Mouse (Mus musculus): ENCODE results near the gene Poldip3.

The Poldip3 gene

DNA sequence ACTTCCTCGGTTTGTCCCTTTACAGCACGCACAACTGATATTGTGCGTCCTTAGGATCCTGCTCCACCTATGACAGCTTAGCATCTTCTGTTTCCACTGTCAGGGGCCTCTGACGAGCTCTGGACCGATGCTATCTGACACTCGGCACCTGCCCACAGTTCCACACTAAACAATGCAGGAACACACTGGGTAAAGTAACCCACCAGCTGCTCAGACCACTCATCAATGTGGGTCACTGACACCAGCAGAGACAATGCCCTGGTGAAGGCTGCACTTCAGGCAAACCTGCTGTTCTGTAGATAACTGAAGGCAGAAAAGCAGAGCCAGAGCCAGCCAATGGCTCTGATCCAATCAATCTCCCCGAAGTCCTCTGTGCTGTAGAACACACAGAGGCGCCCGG, 22.6 kb downstream of the Poldip3 start:
- in situ Hi-C loops (cut with MboI) = no loop called here

DNA sequence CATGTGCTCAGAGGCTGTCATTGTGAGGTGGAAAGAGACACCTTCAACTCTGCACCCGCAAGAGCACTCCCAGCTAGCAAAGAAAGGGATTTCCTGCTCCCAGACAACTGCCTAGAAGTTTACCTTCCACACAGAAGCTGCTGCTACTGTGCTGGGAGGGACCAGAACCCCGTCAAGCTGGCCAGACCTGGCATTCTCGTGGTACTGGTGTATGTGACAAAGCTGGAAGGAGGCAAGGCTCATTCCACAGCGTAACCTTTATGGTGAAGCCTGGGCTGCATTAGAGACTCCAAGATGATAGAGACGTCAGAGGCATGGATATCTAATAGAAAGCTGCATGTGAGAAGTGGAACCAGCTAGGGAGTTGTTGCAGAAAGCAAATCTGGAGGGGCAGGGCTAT, 24.6 kb downstream of the Poldip3 start:
- in situ Hi-C loops (cut with MboI) = no loop called here

DNA sequence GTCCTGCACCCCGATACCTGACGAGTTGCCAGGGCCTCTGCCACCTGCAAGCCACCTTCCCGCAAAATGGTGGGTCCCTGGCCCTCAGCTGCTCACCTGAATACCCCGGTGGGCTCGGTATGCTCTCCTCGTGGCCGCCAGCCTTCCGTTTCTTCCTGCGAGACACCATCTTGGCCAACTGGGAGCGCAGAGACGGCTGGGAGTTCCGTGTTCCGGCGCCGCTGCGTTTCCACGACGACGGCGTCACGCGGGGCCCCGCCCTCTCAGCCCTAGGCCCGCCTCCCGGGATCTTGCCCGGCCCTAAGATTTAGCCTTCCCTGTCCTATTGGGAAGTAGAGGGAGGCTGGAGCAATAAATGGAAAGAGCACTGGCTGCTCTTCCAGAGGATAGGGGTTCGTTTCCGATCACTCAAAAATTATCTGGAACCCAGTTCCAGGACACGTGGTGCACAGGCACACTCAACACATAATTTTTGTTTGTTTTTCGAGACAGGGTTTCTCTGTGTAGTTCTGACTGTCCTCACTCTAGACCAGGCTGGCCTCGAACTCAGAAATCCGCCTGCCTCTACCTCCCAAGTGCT, 26.5 kb downstream of the Poldip3 start, which contains the start of gene Rrp7a:
Gene Rrp7a (minus strand): TSS at position 236 of the 580 bp plus-strand sequence.
- in situ Hi-C loops (cut with MboI) = no loop called here

DNA sequence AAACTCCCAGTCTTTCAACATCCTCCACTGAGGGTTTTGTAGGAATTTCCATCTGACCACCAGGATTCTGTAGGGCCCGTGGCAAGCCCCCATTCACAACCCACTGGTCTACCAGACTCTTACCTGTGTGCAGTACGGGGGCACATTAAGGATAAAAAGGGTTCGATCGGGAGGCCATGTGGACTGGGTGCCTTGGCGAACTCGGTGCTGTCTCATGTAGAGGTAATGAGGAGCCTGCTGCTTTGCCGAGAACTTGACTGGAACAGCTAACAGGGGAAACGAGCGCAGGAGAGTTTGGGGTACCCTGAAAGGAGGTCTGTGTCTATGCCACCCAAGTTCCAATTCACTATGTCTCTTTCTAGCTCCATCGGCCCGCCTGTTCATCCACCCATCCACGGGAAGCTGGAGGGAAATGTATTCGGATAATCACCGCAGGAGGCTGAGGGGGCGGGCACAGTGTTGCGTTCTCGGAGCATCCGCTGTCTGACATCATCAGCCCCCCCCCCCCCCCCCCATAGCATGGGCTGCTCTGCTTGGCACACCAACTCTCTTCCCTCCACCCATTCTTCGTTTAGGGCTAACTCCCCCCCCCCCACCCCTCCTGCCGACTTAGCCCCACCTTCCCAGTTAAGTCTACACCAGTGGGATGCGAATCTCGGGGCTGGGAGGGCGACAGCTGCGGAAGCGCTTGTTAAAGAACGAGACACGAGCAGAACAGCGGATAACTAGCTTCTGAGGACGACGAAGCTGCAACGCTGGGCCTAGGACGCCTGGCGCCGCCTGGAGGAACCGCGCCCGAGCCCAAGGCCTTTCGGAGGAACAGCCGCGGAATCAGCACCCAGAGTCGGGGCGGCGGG, 27.2 kb downstream of the Poldip3 start:
- in situ Hi-C loops (cut with MboI) = no loop called here

DNA sequence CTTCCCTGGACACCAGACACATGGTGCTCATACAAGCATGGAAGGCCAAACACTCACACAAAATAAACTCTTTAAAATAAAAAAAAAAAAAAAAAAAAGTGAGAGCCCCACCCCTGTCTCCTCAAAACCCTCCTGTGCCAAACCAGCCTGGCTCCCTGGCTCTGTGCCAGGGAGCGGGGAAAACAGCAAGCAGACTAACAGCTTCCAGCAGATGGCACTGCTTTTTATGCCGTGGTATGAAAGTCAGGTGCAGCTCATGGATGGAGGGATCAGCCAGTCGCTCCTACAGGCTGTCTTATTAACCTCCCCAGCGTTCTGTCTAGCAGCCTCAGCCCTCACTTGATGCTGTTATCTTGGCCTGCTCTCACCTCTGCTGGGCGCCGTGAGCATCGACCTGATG, 30.8 kb downstream of the Poldip3 start:
- in situ Hi-C loops (cut with MboI) = no loop called here

DNA sequence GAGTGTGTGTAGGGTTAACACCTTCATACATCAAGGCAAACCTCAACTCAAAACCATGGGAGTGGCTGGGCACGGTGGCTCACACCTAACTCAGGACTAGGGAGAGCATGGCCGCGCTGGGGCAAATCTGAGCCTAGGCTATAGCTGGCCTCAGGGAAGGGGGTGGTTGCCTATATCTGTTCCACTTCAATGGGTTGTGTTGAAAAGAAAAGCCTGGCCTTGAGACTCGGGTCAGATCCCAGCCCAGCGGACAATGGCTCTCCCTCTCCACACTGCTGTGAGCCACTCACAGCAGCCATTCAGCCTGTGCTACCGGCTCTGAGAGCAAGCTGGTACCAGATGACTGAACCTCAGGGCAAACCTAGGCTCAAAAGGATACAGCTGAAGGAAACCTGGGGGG, 34.1 kb downstream of the Poldip3 start:
- in situ Hi-C loops (cut with MboI) = no loop called here

DNA sequence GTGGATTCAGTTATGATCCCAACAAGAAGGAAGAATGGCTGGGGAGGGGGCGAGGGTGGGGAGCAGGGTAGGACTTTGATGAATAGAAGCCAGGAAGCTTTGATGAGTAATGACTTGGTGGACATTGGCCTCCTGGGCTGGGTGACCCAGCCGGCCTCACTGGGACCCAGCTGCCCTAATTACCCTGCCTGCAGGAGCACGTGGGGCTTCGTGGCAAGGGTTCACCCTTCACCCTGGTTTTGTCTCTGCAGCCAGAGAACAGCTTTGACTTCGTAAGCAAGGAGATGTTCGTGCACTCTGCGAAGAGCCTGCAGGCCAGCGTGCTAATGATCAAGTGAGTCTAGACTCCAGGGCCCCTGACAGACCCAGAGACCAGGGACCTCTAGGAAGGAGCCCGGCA, 35.1 kb downstream of the Poldip3 start:
- in situ Hi-C loops (cut with MboI) = no loop called here

DNA sequence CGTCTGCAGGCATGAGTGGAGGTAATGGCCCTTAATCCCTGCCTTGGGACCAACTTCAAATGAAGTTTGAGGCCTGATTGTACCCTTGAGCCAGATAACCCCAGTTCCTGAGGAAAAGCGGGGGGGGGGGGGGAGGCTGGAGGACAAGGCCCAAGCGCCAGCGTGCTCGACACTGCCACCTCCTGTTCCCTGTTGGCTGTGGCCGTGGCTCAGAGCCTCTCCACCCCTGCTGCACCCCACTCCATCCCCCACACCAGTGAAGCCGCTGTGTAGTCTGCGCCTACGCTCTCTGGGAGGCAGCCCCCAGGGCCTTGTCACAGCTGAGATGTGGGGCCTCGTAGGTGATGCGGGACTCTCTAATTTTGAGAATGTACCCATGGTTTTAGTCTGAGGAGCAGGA, 36.3 kb downstream of the Poldip3 start:
- in situ Hi-C loops (cut with MboI) = no loop called here

DNA sequence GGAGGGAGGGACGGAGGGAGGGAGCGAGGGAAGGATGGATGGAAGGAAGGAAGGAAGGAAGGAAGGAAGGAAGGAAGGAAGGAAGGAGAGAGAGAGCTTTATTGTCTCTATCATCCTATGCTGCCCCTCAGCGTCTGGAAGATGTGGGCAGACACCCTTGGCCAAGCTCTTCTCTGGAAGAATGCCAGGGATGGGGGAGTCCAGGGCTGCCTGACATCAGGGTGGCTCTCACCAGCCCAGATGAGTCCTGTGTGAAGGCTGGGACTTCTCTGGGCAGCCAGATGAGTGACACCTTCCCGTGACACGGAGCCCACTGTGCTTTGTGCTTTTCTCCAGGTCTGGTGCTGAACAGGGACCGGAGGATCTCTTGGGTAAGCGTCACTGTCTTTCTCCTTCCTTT, 37.3 kb downstream of the Poldip3 start:
- in situ Hi-C loops (cut with MboI) = no loop called here

DNA sequence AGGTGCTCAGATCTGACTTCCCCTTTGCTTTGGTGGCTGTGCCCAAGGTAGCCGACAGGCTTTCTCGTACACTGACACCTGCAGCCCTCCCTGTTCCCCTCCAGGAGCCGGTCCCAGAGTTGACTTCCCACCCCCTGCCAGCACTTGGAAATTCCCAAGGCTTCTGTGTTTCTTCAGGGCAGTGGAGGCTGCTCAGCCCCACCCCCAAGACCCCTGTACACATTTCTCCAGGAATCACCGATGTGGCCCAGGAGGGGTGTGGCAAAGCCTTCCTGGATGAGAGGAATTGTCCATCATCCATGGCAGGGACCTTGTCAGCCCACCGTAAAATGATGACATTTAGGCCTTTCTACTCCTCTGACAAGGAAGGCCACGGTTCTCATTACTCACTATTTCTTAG, 37.9 kb downstream of the Poldip3 start:
- in situ Hi-C loops (cut with MboI) = no loop called here

DNA sequence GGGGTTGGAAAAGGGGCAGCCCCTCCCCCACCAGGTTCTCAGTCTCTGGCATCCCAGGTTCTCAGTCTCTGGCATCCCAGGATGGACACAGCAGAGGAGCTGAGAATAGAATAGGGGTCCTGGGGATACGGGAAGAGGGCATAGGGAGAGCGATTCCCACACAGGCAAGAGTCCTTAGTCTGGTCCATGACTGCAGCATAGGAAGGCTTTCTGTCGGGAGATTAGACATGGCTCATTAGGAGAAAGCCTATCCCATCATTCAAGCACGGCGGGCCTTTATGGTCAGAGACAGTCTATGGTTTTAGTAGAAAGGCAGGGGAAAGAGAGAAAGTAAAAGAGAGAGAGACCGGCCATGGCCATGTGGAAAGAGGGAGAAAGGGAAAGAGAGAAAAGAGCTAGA, 41.4 kb downstream of the Poldip3 start:
- in situ Hi-C loops (cut with MboI) = no loop called here

DNA sequence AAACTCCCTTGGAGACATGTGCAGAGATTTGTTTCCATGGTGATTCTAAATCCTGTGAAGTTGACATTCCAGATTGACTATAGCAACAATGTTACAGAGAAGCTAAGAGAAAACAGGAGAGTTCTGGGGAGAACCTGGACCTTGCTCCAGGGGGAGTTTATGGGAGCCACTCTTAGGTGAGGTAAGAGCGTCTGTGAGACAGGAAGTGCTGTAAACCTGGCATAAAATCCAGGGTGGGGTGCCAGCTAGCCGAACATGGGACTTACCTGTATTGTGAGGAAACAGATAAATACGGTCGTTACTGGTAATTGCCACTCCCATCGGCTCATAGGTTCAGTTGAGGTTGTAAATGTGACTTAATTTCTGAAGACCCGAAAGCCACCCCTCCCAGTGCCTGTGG, 42.8 kb downstream of the Poldip3 start:
- in situ Hi-C loops (cut with MboI) = no loop called here

DNA sequence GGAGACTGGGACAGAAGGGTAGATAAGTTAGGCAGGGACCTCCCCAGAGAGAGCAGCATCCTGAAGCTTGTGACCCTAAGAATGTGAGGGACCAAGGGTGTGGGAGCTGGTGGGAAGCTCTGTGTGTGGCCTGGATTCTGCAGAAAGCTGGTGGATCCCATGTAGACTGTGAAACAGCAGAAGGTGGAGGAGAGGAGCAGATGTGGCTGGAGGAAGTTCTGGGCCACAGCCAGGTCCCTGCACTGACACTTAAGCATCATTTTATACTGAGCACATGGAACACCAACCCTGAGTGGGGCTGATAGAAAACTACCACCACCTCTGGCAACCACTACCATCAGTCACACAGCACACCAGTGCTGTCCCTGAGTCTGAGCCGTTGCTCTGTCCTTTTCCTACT, 46.1 kb downstream of the Poldip3 start:
- in situ Hi-C loops (cut with MboI) = no loop called here

DNA sequence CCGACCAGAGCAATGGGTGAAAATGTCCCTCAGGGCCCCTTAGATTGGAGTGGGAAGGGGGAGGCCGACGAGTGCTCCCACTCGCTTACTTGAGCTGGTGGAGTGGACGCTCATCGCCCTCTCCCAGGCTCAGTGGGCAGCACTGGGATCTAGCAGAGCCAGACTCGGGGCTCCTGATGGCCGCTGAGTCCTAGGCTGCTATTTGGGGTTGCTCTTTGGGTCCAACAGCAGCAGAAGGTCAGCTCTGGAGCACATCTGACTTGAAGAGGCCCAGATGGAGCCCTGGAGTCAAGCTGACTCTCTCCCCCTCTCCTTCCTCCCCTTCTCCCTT, 48.9 kb downstream of the Poldip3 start:
- in situ Hi-C loops (cut with MboI) = no loop called here

DNA sequence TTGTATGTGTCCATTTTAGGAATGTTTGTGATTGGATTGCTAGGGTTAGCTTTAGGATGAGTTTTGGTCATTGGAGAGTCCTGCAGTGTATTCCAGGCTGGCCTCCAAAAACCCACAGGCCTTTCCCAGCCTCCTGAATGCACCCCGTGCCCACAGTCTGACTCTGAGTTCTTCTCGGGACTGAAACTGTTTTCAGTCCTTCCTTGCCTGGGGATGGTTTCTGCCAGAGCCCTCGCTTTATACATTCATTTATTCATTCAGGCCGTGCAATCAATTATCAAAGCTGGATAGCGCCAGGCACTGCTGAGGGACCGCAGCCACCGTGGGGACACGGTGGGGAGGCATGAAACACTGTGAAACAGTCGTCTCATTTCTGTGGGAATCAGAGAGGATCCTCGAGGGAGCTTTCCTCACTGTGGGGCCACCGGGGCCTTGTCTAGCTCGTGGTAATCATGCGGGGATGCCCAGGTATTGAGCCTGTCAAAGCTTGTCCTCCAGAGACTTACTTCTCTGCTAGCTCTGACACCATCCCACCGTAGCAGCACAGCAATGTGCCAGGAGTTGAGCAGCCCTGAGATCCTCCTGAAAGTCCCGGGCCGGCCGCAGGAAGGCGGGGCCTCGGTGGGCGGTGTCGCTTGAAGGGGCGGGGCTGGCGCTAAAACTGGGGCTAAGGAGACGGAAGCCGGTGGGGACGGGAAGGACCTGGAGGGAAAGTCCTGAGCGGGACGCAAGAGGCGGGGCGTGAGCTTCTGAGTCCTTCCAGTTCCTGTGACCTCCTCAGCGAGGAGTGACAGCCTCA, 49.5 kb downstream of the Poldip3 start:
- in situ Hi-C loops (cut with MboI) = no loop called here

DNA sequence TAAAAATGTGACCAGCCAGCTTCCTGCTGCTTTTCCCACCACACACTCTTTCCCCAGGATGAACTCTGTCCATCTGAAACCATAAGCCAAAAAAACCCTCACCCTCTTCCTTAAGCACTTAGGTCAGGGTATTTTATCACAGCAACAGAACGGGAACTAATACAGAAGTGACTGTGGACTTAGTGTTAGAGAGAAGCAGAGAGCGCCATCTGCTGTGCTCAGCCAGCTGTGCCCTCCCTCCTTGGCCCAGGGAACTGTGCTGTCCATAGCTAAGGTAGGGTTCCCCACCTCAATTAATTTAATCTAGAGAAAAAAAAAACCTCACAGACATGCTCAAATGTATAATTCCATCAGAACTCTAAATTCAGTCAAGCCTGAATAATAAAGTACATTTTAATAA, 53.2 kb downstream of the Poldip3 start:
- in situ Hi-C loops (cut with MboI) = no loop called here

DNA sequence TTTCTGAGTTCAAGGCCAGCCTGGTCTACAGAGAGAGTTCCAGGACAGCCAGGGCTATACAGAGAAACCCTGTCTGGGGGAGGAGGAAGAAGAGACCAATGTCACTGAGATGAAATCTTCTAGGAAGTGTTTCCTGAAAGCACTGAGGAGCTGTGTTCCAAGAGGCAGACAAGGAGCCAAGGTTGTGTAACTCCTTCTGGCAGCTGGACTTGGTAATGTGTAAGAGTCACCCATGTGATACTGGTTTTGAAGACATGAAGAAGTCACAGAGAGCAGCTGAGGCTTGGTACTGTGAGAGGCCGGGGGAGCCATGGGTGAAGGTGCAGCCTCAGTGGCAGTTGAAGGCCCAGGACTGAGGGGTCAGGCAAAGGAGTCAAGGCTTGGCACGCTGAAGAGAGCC, 55.5 kb downstream of the Poldip3 start:
- in situ Hi-C loops (cut with MboI) = no loop called here

DNA sequence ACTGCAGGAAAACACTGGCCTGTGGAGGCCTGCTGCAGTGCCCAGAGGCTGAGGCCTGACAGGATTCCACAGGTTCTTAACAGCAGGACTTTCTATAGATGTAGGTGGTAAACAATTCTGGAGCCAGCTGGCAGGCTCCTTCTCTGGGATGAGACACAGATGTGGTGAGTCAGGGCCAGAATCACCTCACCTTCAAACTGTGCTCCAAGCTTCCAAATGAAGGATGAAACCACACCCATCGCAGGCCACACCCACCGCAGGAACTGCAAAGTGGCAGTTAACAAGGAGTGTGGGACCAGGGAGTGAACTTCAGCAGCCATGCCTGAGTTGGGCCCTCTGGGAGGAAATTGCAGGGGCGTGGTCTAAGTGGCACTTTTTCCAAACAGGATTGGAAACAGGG, 58.3 kb downstream of the Poldip3 start:
- in situ Hi-C loops (cut with MboI) = no loop called here

DNA sequence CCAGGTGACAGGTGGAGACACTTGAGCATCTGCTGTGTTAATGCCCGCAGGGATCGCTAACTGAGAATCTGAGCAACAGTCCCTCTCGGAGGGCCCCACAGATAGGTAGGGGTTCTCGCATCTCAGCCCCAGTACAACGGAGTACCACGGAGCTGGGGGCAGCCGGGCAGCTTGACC, 59.9 kb downstream of the Poldip3 start, which contains the start of gene Serhl:
Gene Serhl (plus strand): TSS at position 78 of the 177 bp plus-strand sequence.
- in situ Hi-C loops (cut with MboI) = no loop called here

DNA sequence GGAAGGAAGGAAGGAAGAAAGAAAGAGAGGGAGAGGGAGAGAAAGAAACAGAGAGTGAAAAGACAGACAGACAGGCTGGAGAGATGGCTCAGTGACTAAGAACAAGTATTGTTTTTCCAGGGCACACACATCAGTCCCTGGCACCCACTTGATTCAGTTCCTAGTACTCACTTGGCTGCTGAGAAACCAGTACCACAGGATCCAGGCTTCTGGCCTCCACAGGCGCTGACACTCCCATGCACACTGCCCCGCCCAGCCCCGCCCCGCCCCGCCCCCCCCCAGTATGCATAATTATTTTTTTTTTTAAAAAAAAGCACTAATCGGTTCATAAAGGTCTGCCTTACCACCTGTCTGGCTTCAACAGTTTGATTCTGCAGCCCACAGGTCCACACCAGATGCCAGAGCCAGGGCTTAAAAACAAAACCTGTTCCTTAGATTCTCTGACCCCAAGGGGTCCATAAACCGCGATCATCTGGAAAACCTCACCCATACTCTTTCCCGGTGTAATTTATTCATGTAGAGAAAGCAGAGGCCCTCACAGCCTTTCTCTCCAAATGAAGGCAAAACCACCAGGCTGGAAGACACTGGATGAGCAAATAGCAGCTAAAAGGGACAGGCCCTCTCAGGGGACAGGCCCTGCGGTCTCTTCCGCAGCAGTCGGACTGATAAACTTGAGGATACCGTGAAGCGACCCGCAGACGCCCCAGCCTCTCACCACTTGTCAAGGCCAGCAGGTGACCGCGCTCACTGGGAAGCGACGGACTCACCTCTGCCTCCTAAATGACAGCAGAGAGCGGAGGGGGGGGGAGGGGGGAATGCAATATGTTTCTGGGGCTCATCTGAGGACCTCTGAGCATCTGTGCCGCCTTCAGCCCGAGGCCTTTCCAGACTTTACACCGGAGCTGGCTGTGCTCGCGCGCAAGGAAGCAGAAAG, 60.4 kb downstream of the Poldip3 start:
- in situ Hi-C loops (cut with MboI) = no loop called here

DNA sequence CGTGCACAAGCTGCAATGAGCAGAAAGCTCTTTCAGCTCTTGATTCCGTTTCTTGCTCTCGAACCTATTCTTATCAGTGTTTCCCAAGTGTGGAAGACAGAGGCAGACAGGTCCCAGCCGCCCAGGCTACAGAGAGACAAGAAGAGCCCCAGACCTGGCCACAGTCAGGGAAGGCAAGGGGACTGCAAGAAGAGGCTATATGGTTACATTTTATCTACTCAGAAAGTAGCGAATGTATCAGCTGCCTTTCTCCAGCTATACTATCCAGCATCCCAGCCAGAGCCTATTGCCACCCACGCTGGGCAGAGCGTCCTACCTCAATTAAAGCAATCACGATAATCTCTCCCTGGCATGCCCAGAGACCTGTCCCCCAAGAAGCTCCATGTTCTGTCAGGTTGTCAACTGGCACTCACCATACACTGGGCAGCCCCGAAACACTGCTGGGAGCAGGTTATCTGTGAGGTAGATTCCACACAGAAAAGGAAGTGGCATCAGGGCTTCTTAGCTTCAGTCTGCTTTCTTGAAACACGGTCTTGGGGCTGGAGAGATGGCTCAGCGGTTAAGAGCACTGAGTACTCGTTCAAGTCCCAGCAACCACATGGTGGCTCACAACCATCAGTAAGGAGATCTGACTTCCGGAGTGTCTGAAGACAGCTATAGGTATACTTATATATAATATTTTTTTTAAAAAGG, 62.4 kb downstream of the Poldip3 start:
- in situ Hi-C loops (cut with MboI) = no loop called here

DNA sequence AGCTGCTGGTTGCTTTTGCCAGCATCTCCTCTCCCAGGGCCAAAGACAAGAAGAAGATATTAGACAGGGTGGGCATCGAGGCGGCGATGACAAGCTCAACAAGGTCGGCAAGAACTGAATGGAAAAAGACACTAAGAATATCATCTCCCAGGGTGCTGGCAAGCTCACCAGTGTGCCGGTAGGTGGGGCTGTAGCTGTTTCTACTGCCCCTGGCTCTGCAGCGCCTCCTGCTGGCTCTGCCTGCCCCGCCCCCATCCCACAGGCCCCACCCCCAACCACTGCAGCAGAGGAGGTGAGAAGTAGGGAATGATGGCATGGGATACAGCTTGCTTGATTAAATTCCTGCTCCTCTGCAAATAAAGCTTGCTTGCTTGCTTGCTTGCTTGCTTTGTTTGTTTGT, 63.3 kb downstream of the Poldip3 start:
- in situ Hi-C loops (cut with MboI) = no loop called here
